Mouse (Mus musculus) forebrain, embryonic 10.5 days (tissue): ENCODE measurements around the gene Gprc5b. TPM values are rescaled to one million over a fixed set of nuclear protein-coding genes. Genes with fewer than 3 reads are reported as not detected.

Experiments
- DNase-seq: peaks from one replicate; pipeline ENCODE4 v3.0.0-alpha.2; 2017; ENCODE audit warnings: low spot score; ENCODE audit errors: extremely low spot score
- H3K27ac ChIP-seq: fragments of 300-500 bp; sonication (generic); 2 replicates; pipeline ENCODE4 v1.5.1; 2016; ENCODE audit warnings: mild to moderate bottlenecking
- H3K27me3 ChIP-seq: fragments of 300-500 bp; sonication (generic); 2 replicates; pipeline ENCODE4 v1.6.1; 2016; ENCODE audit warnings: mild to moderate bottlenecking; ENCODE audit not compliant: poor library complexity, severe bottlenecking
- H3K36me3 ChIP-seq: fragments of 300-500 bp; sonication (generic); replicated peaks from 2 replicates; pipeline ENCODE4 v1.6.1; 2016; ENCODE audit warnings: mild to moderate bottlenecking, moderate library complexity
- H3K4me1 ChIP-seq: fragments of 300-500 bp; sonication (generic); 2 replicates; pipeline ENCODE4 v1.6.1; 2016
- H3K4me3 ChIP-seq: fragments of 300-500 bp; sonication (generic); 2 replicates; pipeline ENCODE4 v1.5.1; 2016; ENCODE audit warnings: mild to moderate bottlenecking, moderate library complexity
- H3K9me3 ChIP-seq: fragments of 300-500 bp; sonication (generic); 2 replicates; pipeline ENCODE4 v1.6.1; 2016; ENCODE audit warnings: mild to moderate bottlenecking, moderate library complexity
- WGBS: fragments of 180-500 bp; shearing (Covaris S2); methylation state at CpG from one replicate; pipeline ENCODE4 v1.1.7; 2016; 5-methylcytosine and 5-hydroxymethylcytosine counted together
- polyA plus RNA-seq: library from polyadenylated mRNA; unstranded; fragments of >200 nt; fragmentation: Nextera tagmentation; extraction: Ambion mirVana; gene quantifications from 2 replicates; pipeline ENCODE4 v1.2.1, GENCODE M21; 2016

Gene Gprc5b
- polyA plus RNA-seq, 1 experiment from 2014 or later: 12.2 TPM

GRCm38 (mm10) chr7:118996137-118996837 lies 1.3 kb upstream of the Gprc5b start:
- peaks cover 24% of the 10 kb centered on the region for H3K27me3 ChIP-seq
- peak; percentile 84 for DNase-seq
- H3K36me3 ChIP-seq: no peaks in the 10 kb centered on the region
- peak overlapping the region; percentile 80 for H3K4me3 ChIP-seq
- H3K4me1 ChIP-seq: peaks cover 44% of the 10 kb centered on the region
- H3K9me3 ChIP-seq: no peaks in the 10 kb centered on the region
- H3K27ac ChIP-seq: no peak overlapping the region
- WGBS: 7% methylated on average over 13 of the region's 13 CpGs

GRCm38 (mm10) chr7:118995671-118996070 lies 660 bp upstream of the Gprc5b start:
- Histone ChIP-seq H3K27ac (no peak overlapping the region), H3K27me3 (peaks cover 24% of the 10 kb centered on the region), H3K36me3 (no peaks in the 10 kb centered on the region), H3K4me1 (peaks cover 50% of the 10 kb centered on the region), H3K9me3 (no peaks in the 10 kb centered on the region), H3K4me3 (peak overlapping the region; percentile 80)
- 7% methylated on average over 14 of the region's 14 CpGs for WGBS
- no peak for DNase-seq

- Histone ChIP-seq H3K36me3 (0 out of 2 replicates have a peak, but pooled peaks cover 4% of the 10 kb centered on the region), H3K4me1 (peaks cover 63% of the 10 kb centered on the region), H3K4me3 (peak overlapping the region; percentile 80), H3K27me3 (peaks cover 24% of the 10 kb centered on the region), H3K9me3 (no peaks in the 10 kb centered on the region), H3K27ac (peak overlapping the region; percentile 91)
- peak; percentile 62 for DNase-seq
- 1% methylated on average over 21 of the region's 21 CpGs for WGBS
Measured at GRCm38 (mm10) chr7:118994231-118994842, 674 bp downstream of the Gprc5b start.

- under 1% methylated on average over 26 of the region's 26 CpGs for WGBS
- 0 out of 2 replicates have a peak, but pooled peaks cover 4% of the 10 kb centered on the region for H3K36me3 ChIP-seq
- H3K27ac ChIP-seq: peak overlapping the region; percentile 91
- H3K4me1 ChIP-seq: peaks cover 63% of the 10 kb centered on the region
- H3K9me3 ChIP-seq: no peaks in the 10 kb centered on the region
- peaks cover 24% of the 10 kb centered on the region for H3K27me3 ChIP-seq
- H3K4me3 ChIP-seq: peak overlapping the region; percentile 80
- DNase-seq: peak; percentile 35
Measured at GRCm38 (mm10) chr7:118993597-118994230, 1.3 kb downstream of the Gprc5b start.

GRCm38 (mm10) chr7:118992623-118993405 lies 2.2 kb downstream of the Gprc5b start:
- WGBS: 17% methylated on average over 13 of the region's 13 CpGs
- Histone ChIP-seq H3K27me3 (peaks cover 24% of the 10 kb centered on the region), H3K9me3 (no peaks in the 10 kb centered on the region), H3K4me3 (peak overlapping the region; percentile 80), H3K27ac (peak overlapping the region; percentile 91), H3K4me1 (peaks cover 63% of the 10 kb centered on the region), H3K36me3 (peaks cover 7% of the 10 kb centered on the region; the same call in 1 of the 2 replicates)
- DNase-seq: no peak

GRCm38 (mm10) chr7:118992080-118992560 lies 2.9 kb downstream of the Gprc5b start:
- H3K27ac ChIP-seq: peak overlapping the region; percentile 66
- H3K4me1 ChIP-seq: peaks cover 63% of the 10 kb centered on the region
- peak overlapping the region; percentile 80; the same call in 1 of the 2 replicates for H3K4me3 ChIP-seq

GRCm38 (mm10) chr7:118991341-118991884 lies 3.6 kb downstream of the Gprc5b start:
- H3K4me3 ChIP-seq: peak overlapping the region; percentile 80; the same call in 1 of the 2 replicates
- no peaks in the 10 kb centered on the region for H3K9me3 ChIP-seq
- peaks cover 24% of the 10 kb centered on the region for H3K27me3 ChIP-seq
- H3K36me3 ChIP-seq: peaks cover 16% of the 10 kb centered on the region
- H3K4me1 ChIP-seq: peaks cover 64% of the 10 kb centered on the region
- H3K27ac ChIP-seq: peak overlapping the region; percentile 66; the same call in 1 of the 2 replicates
- DNase-seq: no peak
- 58% methylated on average over 4 of the region's 4 CpGs for WGBS

More at GRCm38 (mm10) chr7:118992080-118992560, 2.9 kb downstream of the Gprc5b start:
- Histone ChIP-seq H3K36me3 (peaks cover 14% of the 10 kb centered on the region), H3K9me3 (no peaks in the 10 kb centered on the region), H3K27me3 (peaks cover 24% of the 10 kb centered on the region)
- DNase-seq: no peak
- WGBS: 47% methylated on average over 6 of the region's 6 CpGs

GRCm38 (mm10) chr7:118990282-118990681 lies 4.7 kb downstream of the Gprc5b start:
- 77% methylated on average over 6 of the region's 6 CpGs for WGBS
- H3K4me1 ChIP-seq: peaks cover 64% of the 10 kb centered on the region
- no peak for DNase-seq
- H3K27me3 ChIP-seq: peaks cover 17% of the 10 kb centered on the region; the same call in 1 of the 2 replicates
- peaks cover 17% of the 10 kb centered on the region for H3K36me3 ChIP-seq
- H3K9me3 ChIP-seq: no peaks in the 10 kb centered on the region
- H3K4me3 ChIP-seq: no peak overlapping the region
- peak overlapping the region; percentile 35; the same call in 1 of the 2 replicates for H3K27ac ChIP-seq

- no peaks in the 10 kb centered on the region for H3K9me3 ChIP-seq
- H3K27me3 ChIP-seq: peaks cover 13% of the 10 kb centered on the region; the same call in 1 of the 2 replicates
- peaks cover 26% of the 10 kb centered on the region for H3K36me3 ChIP-seq
- H3K27ac ChIP-seq: no peak overlapping the region
- H3K4me1 ChIP-seq: peaks cover 59% of the 10 kb centered on the region
- no peak overlapping the region for H3K4me3 ChIP-seq
- 82% methylated on average over 5 of the region's 5 CpGs for WGBS
- DNase-seq: no peak
Measured at GRCm38 (mm10) chr7:118989275-118989856, 5.6 kb downstream of the Gprc5b start.

GRCm38 (mm10) chr7:118986369-118986768 lies 8.6 kb downstream of the Gprc5b start:
- peaks cover 56% of the 10 kb centered on the region for H3K36me3 ChIP-seq
- H3K27ac ChIP-seq: no peak overlapping the region
- no peak overlapping the region for H3K4me3 ChIP-seq
- 85% methylated on average over 4 of the region's 4 CpGs for WGBS
- DNase-seq: no peak
- H3K4me1 ChIP-seq: peaks cover 29% of the 10 kb centered on the region
- H3K9me3 ChIP-seq: no peaks in the 10 kb centered on the region
- H3K27me3 ChIP-seq: no peaks in the 10 kb centered on the region

GRCm38 (mm10) chr7:118985786-118986185 lies 9.2 kb downstream of the Gprc5b start:
- 77% methylated on average over 4 of the region's 4 CpGs for WGBS
- Histone ChIP-seq H3K4me3 (no peak overlapping the region), H3K27me3 (no peaks in the 10 kb centered on the region), H3K36me3 (peaks cover 62% of the 10 kb centered on the region), H3K9me3 (no peaks in the 10 kb centered on the region), H3K4me1 (peaks cover 23% of the 10 kb centered on the region), H3K27ac (no peak overlapping the region)
- DNase-seq: no peak
